Mouse (Mus musculus) lung, adult 2 months (tissue): ENCODE results near the gene Hist1h2ae.

Experiments used
- CTCF ChIP-seq: fragments of 200-500 bp; IDR thresholded peaks from 2 replicates; pipeline ENCODE4 v1.5.1; 2011; ENCODE audit warnings: mild to moderate bottlenecking, low read length, control low read depth; ENCODE audit not compliant: insufficient read depth
- POLR2A ChIP-seq: fragments of 200-500 bp; IDR thresholded peaks from 2 replicates; pipeline ENCODE4 v1.6.1; 2011; ENCODE audit warnings: low read depth, mild to moderate bottlenecking, control low read depth, low read length, borderline replicate concordance; ENCODE audit errors: extremely low read depth

GRCm38 (mm10) chr13:23530181-23530900, 40.7 kb downstream of the Hist1h2ae start:
- TF ChIP-seq CTCF = no peak
- TF ChIP-seq POLR2A = no peak
